Mouse (Mus musculus) brain, embryonic 18.5 days (tissue): ENCODE measurements around the gene Vav3.

Source experiments
- DNase-seq: peaks from one replicate; pipeline ENCODE4 v3.0.0-alpha.2; 2012; ENCODE audit warnings: low read depth, low spot score

The Vav3 gene

DNA sequence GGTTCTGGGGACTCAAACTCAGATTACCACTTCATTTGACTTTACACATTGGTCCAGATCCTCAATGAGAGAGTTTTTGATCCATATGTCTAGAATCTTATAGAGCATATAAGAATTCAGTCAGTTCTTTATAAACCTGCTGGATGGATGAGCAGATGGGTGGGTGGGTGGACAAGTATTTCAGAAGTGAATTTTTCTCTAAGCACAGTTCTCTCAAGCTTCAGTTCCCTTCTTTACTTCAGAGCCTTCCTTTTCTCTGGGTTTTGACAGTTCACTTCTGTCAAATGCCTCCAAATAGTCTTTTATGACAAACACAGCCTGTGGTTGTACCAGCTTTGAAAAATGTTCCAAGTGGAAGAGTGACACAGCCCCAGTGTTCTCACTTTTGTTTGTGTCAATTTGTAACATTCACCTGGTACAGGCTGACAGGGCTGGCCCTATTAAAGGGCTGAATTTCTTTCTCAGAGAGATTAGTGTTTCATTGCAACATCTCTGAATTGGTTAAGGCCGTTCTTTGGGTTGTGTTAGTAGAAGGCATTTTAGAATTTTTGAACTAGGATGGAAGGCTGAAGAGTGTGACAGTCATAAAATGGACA is 159.5 kb downstream of the Vav3 start:
- no peak for DNase-seq

DNA sequence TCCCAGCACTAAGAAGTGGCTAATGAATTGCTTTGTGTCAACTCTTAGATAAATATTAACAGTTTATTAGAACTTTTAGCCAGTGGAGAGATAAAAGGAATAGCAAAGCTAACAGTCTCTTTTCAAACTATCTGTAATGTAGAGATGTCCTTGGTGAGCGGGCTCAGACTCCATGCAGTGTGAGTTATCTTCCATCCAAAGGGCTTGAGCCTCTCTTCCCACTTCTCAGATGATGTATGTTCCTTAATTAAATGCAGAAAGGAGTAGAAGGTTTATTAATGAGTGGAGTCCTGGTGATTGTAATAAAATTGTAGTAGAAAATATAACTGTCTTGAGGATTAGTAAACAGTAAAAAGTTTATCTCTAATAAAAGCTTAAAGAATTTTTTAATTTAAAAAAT is 169.3 kb downstream of the Vav3 start:
- no peak for DNase-seq

DNA sequence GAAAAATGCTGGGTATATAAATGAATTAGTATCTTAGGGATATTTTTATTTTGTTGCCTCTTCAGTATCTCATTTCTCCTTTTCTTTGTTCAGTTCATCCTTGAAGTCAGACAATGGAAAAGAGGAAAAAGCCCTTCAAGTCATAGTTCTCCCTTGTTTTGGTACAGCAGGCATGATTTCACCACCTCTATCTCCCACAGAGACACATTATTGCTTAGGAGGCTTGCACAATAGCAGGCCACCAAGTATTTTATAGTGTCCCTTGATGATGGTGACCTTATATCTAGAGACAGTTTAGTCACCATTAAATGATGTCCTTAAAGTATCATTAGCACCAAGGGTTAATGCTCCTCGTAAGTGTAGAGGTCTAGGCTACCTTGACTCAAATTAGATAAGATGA is 171.4 kb downstream of the Vav3 start:
- DNase-seq = no peak

DNA sequence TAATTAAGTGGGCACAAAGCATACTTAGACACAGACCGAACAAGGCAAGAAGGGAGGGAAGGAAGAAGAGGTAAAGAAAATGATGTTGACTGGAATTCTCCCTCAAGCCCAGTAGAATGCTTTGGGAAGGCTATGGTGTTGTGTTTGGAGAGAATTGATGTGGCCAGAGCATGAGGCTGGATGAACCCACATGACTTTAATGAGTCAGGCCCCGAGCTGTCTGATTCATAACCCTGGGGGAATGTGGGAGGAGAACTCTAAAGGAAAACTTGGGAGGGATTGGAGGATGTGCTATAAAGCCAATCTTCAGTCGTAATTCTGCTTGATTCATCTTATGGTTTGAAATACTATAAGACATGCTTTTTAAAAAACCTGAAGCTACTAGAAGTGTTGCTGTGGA is 175.0 kb downstream of the Vav3 start:
- DNase-seq = no peak

DNA sequence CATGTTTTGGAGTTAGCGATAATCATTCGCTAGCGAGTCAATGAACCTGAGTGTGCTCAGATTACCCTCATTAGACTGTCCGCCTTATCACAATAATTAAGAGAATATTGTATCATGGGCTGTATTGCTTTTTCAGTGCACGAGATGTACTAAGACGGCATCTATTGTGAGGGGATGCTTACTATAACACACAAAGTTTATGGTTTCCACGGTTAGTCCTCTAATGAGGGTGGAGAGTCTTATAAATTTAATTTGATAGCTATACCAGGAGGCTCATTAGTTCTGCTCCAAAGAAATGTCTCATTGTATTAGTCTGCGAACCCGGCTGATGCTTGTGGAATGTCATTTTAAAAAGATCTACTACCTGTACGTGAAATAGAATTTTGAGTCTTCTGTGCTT is 175.9 kb downstream of the Vav3 start:
- DNase-seq = no peak

DNA sequence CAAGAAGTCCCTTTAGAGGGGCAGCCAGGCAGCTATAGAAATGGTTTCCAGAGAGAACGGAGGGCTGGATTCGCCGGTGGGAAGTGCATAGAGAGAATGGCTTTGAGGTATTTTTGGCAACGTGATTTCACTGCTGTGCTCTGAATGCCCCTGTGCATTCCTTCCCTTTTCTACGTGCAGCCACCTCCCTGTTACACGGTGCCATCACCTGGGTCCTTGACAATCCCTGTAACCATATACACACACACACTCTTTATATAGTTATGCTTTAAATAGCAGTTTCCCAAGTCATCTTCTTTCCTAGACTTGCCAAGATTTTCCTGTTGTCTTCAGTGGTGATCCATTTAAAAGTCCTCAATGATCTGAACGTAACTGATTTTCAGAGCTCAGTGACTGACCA is 181.7 kb downstream of the Vav3 start:
- DNase-seq = no peak

DNA sequence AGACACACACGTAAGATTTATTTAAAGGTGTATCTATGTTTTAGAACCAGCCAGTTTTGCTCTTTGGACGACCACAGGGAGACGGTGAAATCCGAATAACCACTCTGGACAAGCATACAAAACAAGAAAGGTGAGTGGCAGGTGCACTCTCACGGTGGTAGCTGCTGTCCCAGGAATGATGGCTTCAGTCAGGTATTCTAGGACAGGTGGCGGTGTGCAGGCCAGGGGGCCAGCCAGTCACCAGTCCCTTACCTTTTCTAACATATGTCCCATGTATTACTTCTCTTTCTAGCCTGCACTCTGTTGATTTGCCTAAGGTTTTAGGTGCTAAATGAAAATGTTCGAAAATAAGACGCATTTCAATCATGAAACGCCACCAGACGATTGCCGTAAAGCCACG is 185.4 kb downstream of the Vav3 start:
- no peak for DNase-seq

DNA sequence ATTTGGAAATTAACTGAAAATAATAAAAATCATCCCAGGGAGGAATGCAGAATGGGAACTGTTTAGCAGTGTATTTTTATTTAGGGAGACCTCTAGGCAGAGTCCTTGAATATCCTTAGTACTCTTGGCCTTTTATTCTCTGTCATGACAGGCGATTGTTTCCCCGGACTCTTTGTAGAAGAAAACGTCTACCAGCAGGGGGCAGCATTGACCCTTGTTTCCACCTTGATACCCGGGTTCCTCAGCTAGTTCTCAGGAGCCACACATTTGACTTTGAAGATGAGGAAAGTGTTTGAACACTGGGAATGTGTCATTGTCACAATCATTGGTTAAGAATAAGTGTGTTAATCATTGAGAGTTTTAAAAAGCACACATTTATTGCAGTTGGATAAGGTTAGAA is 185.8 kb downstream of the Vav3 start:
- peak; percentile 64 for DNase-seq

DNA sequence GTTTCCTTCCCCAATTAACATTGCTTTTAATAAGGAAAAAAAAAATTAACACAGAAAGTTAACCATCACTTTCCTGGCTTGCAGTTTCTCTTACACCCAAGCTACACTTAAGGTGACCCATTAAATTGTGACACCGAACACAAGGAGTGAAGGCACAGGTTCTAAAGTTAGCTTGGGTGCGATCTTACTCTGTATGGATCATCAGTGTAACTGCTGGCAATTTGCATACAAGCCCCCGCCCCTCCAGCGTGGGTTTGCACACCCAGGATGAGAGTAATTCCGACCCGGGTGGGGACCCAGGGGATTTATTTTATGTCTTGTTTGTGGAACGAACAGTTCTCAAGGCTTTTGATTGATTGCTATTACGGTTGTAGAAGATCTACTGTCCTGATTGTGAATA is 186.2 kb downstream of the Vav3 start:
- DNase-seq = no peak

DNA sequence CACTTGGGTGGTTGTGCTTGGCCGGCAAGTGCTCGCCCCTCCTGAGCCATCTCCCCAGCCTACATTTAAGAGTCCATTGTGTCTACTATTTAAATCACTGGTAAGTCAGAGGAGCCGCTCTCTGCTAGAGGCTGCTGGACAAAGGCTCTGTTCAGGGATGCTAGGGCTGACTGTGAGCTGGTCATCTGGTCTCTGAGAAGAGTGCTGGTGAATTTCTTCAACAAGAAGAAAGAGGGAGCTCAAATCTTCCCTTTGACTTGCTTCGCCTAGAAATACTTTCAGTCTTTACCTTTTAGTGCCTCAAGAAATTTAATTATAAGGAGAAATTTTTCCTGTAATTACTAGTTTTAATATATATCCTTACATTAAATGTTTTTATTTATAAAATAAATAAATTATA is 188.2 kb downstream of the Vav3 start:
- DNase-seq = no peak

DNA sequence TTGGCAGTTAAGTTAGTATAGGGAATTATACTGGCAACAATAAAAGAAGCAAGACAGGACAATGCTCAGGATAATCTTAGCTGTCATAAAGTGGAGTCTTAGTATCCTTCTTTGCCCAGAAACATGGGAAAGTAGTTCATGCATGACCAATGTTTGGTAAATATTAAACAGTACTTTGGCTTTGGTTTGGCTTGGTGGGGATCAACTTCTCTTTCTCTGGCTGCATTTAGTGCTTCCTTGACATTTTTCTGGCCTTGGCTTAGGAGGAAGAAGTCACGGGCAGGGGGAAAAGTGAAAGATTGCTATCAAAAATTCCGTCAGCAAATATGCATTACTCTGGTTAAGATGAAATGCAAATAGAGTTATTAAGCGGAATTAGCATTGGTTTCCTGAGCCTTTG is 197.2 kb downstream of the Vav3 start:
- no peak for DNase-seq

DNA sequence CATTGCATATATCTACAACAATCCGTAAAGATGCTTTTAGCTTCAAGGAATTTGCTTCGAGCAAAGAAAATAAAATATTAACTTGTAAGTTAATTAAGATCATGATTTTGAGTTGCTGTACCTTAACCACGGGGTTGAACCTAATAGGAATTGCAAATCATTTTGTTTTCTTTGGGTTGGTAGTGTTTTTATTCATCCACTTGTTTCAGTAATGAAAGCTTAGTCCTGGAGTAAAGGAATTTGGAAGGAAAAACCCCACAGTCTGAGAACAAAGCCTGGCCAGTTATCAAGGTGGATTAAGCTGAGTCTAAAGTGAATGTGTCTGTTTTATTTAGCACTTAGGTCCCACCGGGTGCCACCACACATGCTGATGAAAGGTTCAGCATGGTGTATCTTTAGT is 199.6 kb downstream of the Vav3 start:
- no peak for DNase-seq

DNA sequence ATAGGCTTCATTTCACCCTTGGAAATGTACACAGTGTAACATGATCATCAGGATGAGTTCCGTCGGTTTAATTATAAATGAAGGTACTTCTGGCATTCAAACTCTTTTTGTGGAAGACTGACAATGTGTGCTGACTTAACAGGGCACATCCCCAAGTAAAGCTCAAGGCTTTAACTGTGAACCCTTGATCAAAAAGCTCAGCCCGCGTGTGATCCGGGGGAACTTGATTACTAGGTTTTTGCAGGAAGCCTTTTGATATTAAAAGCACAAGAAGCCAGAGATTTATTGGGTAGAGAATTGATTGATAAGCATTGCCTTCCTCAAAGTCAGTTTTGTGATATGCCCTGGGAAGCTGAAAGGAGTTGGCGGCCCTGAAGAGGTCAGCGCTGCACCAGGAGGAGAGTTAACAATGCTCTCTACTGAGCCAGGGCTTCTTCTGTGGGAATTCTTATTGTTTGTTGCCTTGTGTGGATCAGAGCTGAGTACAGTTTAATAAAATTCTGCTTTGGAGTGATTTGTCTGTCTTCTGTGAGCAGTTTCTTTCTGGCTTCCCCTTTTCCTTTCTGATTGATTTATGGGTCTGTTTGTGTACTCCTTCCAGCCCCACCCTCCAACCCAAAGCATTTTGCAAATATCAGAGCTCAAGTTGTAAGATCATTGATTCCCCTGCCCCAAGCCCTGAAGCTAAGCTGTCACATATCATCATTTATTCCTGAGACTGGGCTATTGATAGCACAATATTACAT is 204.2 kb downstream of the Vav3 start:
- DNase-seq = no peak

DNA sequence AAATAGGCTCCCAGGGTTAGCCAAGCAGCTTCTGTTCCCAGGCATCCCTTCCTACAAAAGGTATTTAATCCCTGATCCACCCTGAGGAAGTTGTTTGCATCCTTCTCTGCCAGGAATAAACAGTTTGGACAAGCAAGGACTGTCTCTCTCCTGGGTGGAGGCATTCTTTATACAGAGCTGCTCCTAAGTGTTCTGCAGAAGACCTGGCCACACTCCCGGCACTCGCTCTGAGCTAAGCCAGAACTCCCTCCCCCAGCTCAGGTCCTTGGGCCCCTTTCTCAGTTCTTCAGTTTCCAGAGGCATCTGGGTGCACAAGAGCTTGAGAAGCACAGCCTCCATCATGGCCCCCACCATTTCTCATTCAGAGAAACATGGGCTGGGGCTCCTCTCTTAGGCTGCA is 216.9 kb downstream of the Vav3 start:
- DNase-seq = no peak

DNA sequence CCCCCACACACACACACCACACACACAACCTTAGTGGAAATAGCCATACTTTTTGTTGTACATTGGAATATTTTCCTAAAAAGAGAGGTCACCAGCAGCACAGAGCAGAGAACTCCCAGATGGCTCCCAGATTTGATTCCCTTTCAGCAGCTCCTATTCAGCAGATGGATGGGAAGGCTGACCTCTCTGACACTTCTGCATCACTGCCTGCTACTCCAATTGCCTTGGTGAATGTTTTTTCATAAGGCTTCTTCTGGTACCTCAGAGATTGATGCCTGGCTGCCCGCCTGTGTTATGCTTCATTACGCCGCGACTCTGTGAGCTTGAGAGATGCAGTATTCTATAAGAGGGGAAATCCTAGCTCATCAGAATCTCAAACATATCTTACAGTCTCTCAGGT is 220.8 kb downstream of the Vav3 start:
- DNase-seq = no peak

DNA sequence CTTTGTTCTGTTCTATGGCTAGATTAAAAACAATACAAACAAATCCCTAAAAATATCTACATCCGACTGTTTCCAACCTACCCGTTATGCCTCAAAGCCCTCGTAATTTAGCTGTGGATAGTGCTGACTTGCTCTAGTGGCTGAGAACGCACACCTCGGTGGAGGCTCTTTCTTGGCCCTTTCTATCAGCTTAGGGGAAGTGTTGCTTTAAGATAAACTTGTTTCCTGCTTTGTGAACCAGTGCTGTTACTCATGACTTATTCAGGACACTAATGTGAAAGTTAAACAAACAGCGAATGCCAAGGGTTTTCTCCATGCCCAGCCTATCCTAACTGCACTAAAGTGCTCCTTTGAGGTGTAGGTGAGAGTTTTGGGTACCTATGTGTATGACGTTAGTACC is 221.3 kb downstream of the Vav3 start:
- DNase-seq = no peak

DNA sequence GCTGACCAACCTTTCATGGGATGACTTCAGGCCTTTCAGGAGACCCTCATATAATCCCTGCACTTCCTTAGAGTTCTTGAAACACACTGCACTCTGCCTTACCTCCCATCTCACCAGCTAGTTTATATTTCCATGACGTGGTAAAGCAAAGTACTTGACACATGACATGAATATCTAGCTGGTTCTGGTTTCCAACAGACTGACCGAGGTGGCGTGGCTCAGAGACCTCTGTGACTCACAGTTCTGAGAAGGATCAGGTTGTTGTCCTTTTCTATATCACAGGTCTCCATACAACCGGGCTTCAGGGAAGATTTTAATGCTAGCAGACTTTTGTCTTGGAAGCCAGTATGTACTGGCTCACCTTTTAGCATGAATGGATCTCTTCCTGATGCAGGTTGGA is 221.8 kb downstream of the Vav3 start:
- no peak for DNase-seq

DNA sequence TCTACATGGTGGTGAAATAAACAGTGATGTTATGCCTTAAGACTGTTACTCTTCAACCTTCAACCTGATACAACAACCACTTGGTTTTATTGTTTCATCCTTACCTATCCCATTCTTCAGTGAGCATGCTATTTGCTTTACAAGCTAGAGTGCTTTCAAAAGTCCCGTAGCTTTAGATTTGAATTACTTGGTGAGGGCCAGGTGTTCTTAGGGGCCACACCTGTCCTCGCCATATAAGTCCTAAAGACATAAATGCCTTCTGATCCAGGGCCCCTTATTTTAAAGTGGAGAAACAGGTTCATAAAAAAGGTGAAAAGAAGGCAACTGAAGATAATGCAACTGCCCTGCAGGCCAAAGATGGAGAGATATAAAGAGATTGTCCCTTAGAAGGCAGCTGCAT is 224.0 kb downstream of the Vav3 start:
- no peak for DNase-seq

DNA sequence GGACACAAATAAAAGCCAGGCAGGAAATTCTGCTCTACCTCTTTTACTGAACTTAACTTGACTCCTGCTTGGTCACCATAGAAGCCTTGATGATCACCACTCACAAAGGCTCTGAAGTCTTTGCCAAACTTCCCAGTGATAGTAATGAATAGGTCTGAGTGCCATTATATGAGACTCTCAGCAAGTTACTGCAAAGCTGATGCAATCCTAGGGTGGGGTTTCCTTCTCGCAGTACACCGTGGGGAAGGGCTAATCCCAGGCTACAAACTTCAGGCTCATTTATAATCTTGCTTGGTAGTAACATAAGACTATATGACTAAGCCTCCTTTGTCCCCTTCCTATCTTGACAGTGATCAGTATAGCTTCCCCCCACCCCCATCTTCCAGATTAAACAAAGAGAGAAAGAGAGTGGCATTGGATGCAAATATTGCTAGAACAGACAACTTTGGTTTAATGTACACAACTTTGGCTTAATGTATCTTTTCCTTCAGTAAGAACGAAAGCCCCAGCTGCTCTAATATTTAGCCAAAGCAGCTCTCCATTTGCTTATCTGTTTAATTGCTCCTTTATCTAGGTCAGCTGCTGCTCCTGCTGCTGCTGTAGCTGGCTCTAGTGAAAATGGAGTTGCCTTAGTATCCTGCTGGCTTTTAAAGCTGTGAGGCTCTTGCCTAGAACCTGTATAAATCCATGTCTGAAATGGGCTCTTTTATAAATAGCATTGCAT is 228.3 kb downstream of the Vav3 start:
- DNase-seq = no peak

DNA sequence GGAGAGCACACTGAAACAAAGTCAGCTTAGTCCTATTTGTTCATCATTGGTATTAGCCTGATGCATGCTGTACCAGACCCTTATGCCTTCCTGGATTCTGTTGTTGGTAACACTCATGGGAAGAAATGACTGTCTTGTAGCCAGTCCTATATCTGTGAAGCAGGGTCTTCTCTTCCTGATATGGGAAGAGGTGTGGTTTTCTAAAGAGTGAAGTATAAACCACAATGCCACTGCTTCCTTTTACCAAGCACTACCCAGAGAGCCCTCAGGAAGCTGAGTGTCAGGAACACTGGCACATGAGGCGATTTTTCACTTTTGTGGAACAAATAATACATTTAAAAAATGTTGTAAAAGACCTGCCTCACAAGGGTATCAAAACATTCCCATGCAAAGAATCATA is 231.0 kb downstream of the Vav3 start:
- no peak for DNase-seq

DNA sequence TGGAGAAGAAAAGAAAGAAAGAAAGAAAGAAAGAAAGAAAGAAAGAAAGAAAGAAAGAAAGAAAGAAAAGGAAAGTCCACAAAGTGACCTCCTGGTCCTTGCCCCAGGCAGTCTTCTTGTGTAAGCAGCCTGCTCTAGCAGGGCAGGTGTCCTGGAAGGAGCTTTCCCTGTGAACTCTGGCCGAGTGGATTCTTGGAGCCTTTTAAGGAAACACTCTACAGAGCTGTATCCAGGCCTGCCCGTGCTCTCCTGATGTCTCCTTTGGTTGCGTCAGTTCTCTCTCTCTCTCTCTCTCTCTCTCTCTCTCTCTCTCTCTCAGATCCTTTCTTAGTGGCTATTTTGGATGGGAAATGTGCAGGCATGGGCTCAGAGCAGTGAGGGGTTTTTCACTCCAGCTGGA is 232.4 kb downstream of the Vav3 start:
- DNase-seq = no peak

DNA sequence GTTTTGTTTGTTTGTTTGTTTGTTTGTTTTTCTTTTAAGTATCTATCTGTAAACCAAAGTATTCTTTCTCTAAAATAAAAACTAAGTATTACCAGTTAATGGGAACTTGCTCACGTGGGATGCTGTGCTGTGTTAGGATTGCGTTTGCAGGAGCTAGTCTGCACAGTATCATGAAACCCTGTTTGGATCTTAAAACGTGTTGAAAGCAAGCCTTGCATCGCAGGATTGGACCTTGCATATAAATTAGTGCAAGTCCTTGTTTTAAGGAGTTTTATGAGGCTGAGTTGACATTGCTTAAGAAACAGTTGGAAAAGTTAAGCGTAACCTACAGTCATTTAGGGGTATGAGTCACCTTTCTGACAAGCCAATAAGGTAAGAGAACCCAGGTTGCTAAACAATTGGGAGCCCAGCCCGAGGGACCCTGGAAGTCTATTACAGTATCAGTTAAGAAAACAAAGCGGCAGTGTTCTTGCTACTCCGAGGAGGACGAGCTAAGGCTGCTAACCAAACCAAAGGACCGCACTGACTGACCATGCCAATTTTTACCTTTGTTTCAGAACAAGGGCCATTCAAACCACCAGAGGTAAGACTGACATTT is 233.2 kb downstream of the Vav3 start:
- DNase-seq = no peak

DNA sequence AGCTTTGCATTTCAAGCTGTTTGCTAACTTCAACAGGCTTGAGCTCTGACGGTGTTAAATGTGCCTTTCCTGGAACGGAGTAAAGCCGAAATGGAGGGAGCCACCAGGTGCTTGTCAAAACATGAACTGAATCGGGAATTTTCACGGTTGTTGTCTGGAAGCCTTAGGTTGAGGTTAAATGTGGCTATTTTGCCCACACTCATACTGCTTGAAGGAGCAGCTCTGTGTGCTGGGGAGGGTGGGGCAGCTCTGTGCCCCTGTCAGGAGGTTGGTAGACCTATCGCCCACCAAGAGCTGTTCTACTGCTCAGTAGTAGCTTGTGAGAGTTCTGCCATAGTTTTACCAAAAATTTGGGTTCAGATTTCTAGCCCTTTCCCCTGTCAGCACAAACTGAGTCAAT is 233.7 kb downstream of the Vav3 start:
- DNase-seq = no peak
